Mouse (Mus musculus): ENCODE data around the gene Ak3. TPM values are rescaled to one million over a fixed set of nuclear protein-coding genes. Genes with fewer than 3 reads are reported as not detected.
A peak's percentile ranks its signal among the peaks of the same experiment; 100 is the strongest.

The Ak3 gene
- polyA plus RNA-seq, 1 experiment = 38.5 TPM

- TF ChIP-seq GATA1 (IDR thresholded peaks at IDR 0.05; ENCODE audit: low read length) = no peak
Measured at GRCm38 (mm10) chr19:29019647-29020046, 28.1 kb downstream of the Ak3 start.

GRCm38 (mm10) chr19:29016786-29017185 is 31.0 kb downstream of the Ak3 start:
- TF ChIP-seq GATA1 (IDR thresholded peaks at IDR 0.05; ENCODE audit: low read length) = no peak

GRCm38 (mm10) chr19:29016204-29016765 is 31.5 kb downstream of the Ak3 start:
- no peak for TF ChIP-seq GATA1 (IDR thresholded peaks at IDR 0.05; ENCODE audit: low read length)

- no peak for TF ChIP-seq GATA1 (IDR thresholded peaks at IDR 0.05; ENCODE audit: low read length)
Measured at GRCm38 (mm10) chr19:29015410-29016203, 32.2 kb downstream of the Ak3 start.

GRCm38 (mm10) chr19:29014466-29015055 is 33.2 kb downstream of the Ak3 start:
- TF ChIP-seq GATA1 (IDR thresholded peaks at IDR 0.05; ENCODE audit: low read length) = no peak

- no peak for TF ChIP-seq GATA1 (IDR thresholded peaks at IDR 0.05; ENCODE audit: low read length)
Measured at GRCm38 (mm10) chr19:29011355-29011990, 36.3 kb downstream of the Ak3 start.

GRCm38 (mm10) chr19:29009046-29009445 is 38.7 kb downstream of the Ak3 start:
- TF ChIP-seq GATA1 (IDR thresholded peaks at IDR 0.05; ENCODE audit: low read length) = no peak

- no peak for TF ChIP-seq GATA1 (IDR thresholded peaks at IDR 0.05; ENCODE audit: low read length)
Measured at GRCm38 (mm10) chr19:29008069-29008706, 39.6 kb downstream of the Ak3 start.

GRCm38 (mm10) chr19:28997976-28998630 is 49.7 kb downstream of the Ak3 start:
- no peak for TF ChIP-seq GATA1 (IDR thresholded peaks at IDR 0.05; ENCODE audit: low read length)

- TF ChIP-seq GATA1 (IDR thresholded peaks at IDR 0.05; ENCODE audit: low read length) = no peak
Measured at GRCm38 (mm10) chr19:28995366-28995765, 52.4 kb downstream of the Ak3 start.

GRCm38 (mm10) chr19:28994870-28995269 is 52.9 kb downstream of the Ak3 start:
- TF ChIP-seq GATA1 (IDR thresholded peaks at IDR 0.05; ENCODE audit: low read length) = no peak

DNA sequence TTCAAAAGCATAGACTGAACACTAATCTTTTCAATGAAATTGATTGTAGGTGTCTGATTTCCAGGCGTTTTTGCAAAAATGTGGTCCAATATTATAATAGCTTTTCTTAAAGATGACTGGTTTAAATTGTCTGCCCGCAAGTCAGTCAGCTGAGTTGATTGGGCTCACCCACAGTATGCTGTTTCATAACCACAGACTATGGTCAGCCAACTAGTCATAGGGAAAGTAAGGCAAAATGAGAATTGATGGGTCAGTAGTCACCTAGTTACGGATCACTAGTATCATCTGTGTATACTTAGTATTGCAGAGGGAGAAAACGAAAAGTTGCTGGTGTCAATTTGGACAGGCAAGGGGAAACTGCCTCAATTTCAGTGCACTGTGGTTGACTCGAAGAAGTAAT is 56.4 kb downstream of the Ak3 start:
- TF ChIP-seq GATA1 (IDR thresholded peaks at IDR 0.05; ENCODE audit: low read length) = no peak

- TF ChIP-seq GATA1 (IDR thresholded peaks at IDR 0.05; ENCODE audit: low read length) = no peak
Measured at GRCm38 (mm10) chr19:28990590-28991221, 57.1 kb downstream of the Ak3 start.

DNA sequence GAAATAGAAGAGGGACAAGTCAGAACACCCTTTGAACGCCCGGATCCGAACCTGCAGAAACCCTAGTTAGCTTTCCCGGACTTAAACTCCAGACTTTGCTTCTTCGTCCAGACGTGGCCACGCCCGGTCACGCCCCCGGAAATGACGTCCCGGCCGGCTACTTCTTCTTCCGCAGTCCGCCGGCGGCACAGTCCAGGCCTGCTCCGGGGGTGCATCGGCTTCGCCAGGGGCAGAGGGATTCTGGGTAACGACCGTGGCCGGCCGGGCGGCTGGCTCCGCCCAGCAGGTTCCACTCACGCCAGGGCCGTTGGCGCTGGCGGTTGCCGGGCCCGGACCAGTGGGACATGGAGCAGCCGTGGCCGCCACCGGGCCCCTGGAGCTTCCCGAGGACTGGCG is 57.6 kb downstream of the Ak3 start, which contains the start of gene Cdc37l1:
Gene Cdc37l1, plus strand, starts transcription at position 159 of the 396 bp plus-strand sequence.
- no peak for TF ChIP-seq GATA1 (IDR thresholded peaks at IDR 0.05; ENCODE audit: low read length)

DNA sequence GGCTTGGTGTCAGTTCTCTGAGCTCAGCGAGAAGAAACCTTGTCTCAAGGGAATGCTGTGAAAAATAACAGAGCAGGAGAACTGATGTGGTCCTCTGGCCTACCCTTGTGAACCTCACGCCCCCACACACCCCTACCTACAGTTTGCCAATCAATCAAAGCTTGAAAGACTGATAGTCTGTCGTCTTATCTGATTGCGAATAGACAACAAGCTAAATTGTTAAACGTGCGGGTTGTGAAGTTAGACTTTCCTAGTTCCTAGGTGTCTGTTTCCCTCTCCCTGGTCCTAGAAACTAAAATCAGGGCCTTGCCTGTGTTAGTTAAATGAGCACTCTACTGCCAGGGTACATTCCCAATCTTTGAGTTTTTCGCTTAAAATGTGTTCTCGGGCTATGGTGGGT is 58.2 kb downstream of the Ak3 start:
- TF ChIP-seq GATA1 (IDR thresholded peaks at IDR 0.05; ENCODE audit: low read length) = peak; percentile 27
